Mouse (Mus musculus): ENCODE results near the gene Usp4. TPM values are rescaled to one million over a fixed set of nuclear protein-coding genes. Genes with fewer than 3 reads are reported as not detected.

Usp4 gene
- total RNA-seq (2012; rRNA removed), result 85.4 and 88.4 TPM in 2 replicates
- polyA plus RNA-seq (2012; ENCODE audit: insufficient read depth in 1 of 2, insufficient read length in 2 of 2, low read depth in 1 of 2, low replicate concordance in 2 of 2, missing spikeins in 1 of 2), result 100 to 1,000 TPM in 1 of 2 experiments, not detected in 1; 128 TPM

- Histone ChIP-seq H3K79me2 (ENCODE audit: control insufficient read depth, insufficient read depth, low read length, poor library complexity) (peaks cover 30% of the 10 kb centered on the region), H3K4me1 (ENCODE audit: control insufficient read depth in 1 of 2, insufficient read depth in 2 of 2, low read length in 2 of 2) (peaks cover 13 to 37% of the 10 kb centered on the region in 2 experiments), H3K4me3 (ENCODE audit: control insufficient read depth in 1 of 2, insufficient read depth in 1 of 2, low read depth in 2 of 2, low read length in 2 of 2) (peak within 1 kb of the TSS; percentile 94 to 95), H3K36me3 (ENCODE audit: control insufficient read depth in 1 of 2, insufficient read depth in 2 of 2, low read length in 2 of 2) (peaks cover 12 to 32% of the 10 kb centered on the region in 2 experiments), H3K27me3 (ENCODE audit: control insufficient read depth in 1 of 2, insufficient read depth in 2 of 2, low read length in 2 of 2) (no peaks in the 10 kb centered on the region), H3K9me3 (replicated peaks; ENCODE audit: insufficient read depth, low read length) (no peaks in the 10 kb centered on the region), H3K9ac (ENCODE audit: control insufficient read depth, low read depth, low read length, poor library complexity, severe bottlenecking) (peak within 1 kb of the TSS; percentile 93), H3K27ac (ENCODE audit: control insufficient read depth, low read depth, low read length) (peak within 1 kb of the TSS; percentile 92)
- peak; percentile 91 for DNase-seq (ENCODE audit: low read depth, low spot score)
- TF ChIP-seq MAFK (IDR thresholded peaks at IDR 0.05; ENCODE audit: borderline replicate concordance, low read depth, low read length), result no peak
- 0 out of 2 replicates have a peak, but pooled peaks have one; percentile 4 for TF ChIP-seq ETS1 (IDR thresholded peaks at IDR 0.05; ENCODE audit: low read depth, low read length)
- no peak for TF ChIP-seq GABPA (IDR thresholded peaks at IDR 0.05; ENCODE audit: low read depth, low read length)
- peak; percentile 62 for TF ChIP-seq SIN3A (IDR thresholded peaks at IDR 0.05; ENCODE audit: low read length)
- no peak for TF ChIP-seq RAD21 (IDR thresholded peaks at IDR 0.05; ENCODE audit: low read depth, low read length)
- TF ChIP-seq KAT2A (conservative IDR thresholded peaks at IDR 0.05; ENCODE audit: low read depth, low read length), result no peak
- TF ChIP-seq USF1 (IDR thresholded peaks at IDR 0.05; ENCODE audit: low read depth, low read length), result peak; percentile 51; the same call in 1 of the 2 replicates
- peak; percentile 74; the same call in 1 of the 2 replicates for TF ChIP-seq MAZ (IDR thresholded peaks at IDR 0.05; ENCODE audit: low read depth, low read length)
- no peak for TF ChIP-seq CHD2 (IDR thresholded peaks at IDR 0.05; ENCODE audit: low read length)
- TF ChIP-seq ZNF384 (IDR thresholded peaks at IDR 0.05; ENCODE audit: low read depth, low read length), result no peak
- no peak for TF ChIP-seq POLR2AphosphoS2 (IDR thresholded peaks at IDR 0.05; ENCODE audit: low read length)
- TF ChIP-seq SMC3 (IDR thresholded peaks at IDR 0.05; ENCODE audit: low read depth, low read length), result no peak
- peak; percentile 80 for TF ChIP-seq MXI1 (IDR thresholded peaks at IDR 0.05; ENCODE audit: low read depth, low read length)
- TF ChIP-seq TAL1 (IDR thresholded peaks at IDR 0.05; ENCODE audit: low read length), result no peak
- peak; percentile 57; the same call in 1 of the 2 replicates for TF ChIP-seq MAX (IDR thresholded peaks at IDR 0.05; ENCODE audit: low read length)
- TF ChIP-seq MEF2A (IDR thresholded peaks at IDR 0.05; ENCODE audit: extremely low read depth, insufficient replicate concordance, low read depth, low read length, poor library complexity, severe bottlenecking), result no peak
- TF ChIP-seq CTCF (IDR thresholded peaks at IDR 0.05 in 2 of 3, conservative IDR thresholded peaks at IDR 0.05 in 1 of 3; ENCODE audit: control insufficient read depth in 1 of 3, insufficient read depth in 1 of 3, low read depth in 2 of 3, low read length in 3 of 3, poor library complexity in 1 of 3, severe bottlenecking in 1 of 3), result no peak
- no peak; a peak in 1 of 4 replicates for TF ChIP-seq EP300 (IDR thresholded peaks at IDR 0.05; ENCODE audit: low read depth in 1 of 2, low read length in 2 of 2)
- peak; percentile 82 for TF ChIP-seq HCFC1 (IDR thresholded peaks at IDR 0.05; ENCODE audit: low read depth, low read length)
- TF ChIP-seq ZKSCAN1 (IDR thresholded peaks at IDR 0.05; ENCODE audit: low read depth, low read length), result no peak
- TF ChIP-seq BHLHE40 (IDR thresholded peaks at IDR 0.05; ENCODE audit: borderline replicate concordance, low read depth, low read length), result peak; percentile 78; the same call in 1 of the 2 replicates
- no peak for TF ChIP-seq POLR2AphosphoS5 (IDR thresholded peaks at IDR 0.05; ENCODE audit: borderline replicate concordance, low read depth, low read length)
- no peak for TF ChIP-seq GATA1 (IDR thresholded peaks at IDR 0.05; ENCODE audit: low read depth, low read length)
- TF ChIP-seq UBTF (IDR thresholded peaks at IDR 0.05; ENCODE audit: borderline replicate concordance, insufficient read depth, low read depth, low read length), result no peak
- peak; percentile 71; the same call in 1 of the 2 replicates for TF ChIP-seq NELFE (IDR thresholded peaks at IDR 0.05; ENCODE audit: low read depth, low read length)
- TF ChIP-seq RCOR1 (IDR thresholded peaks at IDR 0.05; ENCODE audit: low read depth, low read length), result peak; percentile 37; the same call in 1 of the 2 replicates
- peak; percentile 47; the same call in 1 of the 2 replicates for TF ChIP-seq TCF12 (IDR thresholded peaks at IDR 0.05; ENCODE audit: low read depth, low read length)
- TF ChIP-seq POLR2A (IDR thresholded peaks at IDR 0.05; ENCODE audit: control insufficient read depth in 1 of 2, insufficient read depth in 1 of 2, low read depth in 1 of 2, low read length in 2 of 2, poor library complexity in 1 of 2), result peak; percentile 74 to 83
- TF ChIP-seq MYC (IDR thresholded peaks at IDR 0.05; ENCODE audit: low read depth, low read length), result no peak
- TF ChIP-seq E2F4 (IDR thresholded peaks at IDR 0.05; ENCODE audit: borderline replicate concordance, low read depth, low read length), result no peak
- TF ChIP-seq USF2 (IDR thresholded peaks at IDR 0.05; ENCODE audit: borderline replicate concordance in 1 of 2, insufficient read depth in 1 of 2, low read depth in 1 of 2, low read length in 2 of 2), result no peak
- TF ChIP-seq NRF1 (IDR thresholded peaks at IDR 0.05; ENCODE audit: insufficient read depth, low read depth, low read length, poor library complexity, severe bottlenecking), result peak; percentile 55; the same call in 1 of the 2 replicates
- TF ChIP-seq ZMIZ1 (IDR thresholded peaks at IDR 0.05; ENCODE audit: low read depth, low read length), result peak; percentile 70
- TF ChIP-seq MYB (IDR thresholded peaks at IDR 0.05; ENCODE audit: low read depth, low read length), result no peak
- TF ChIP-seq ZC3H11A (IDR thresholded peaks at IDR 0.05; ENCODE audit: low read depth, low read length), result no peak
These were observed at the start of gene Usp4 for GRCm38 (mm10) chr9:108347540-108348289. Usp4 (plus strand) TSS chr9:108347853.
